Mouse (Mus musculus) bone marrow, adult 2 months (tissue): Measurements from ENCODE around the gene Mboat7.

Source experiments
- CTCF ChIP-seq: fragments of 200-500 bp; IDR thresholded peaks from 2 replicates; pipeline ENCODE4 v1.5.1; 2011; ENCODE audit warnings: low read length, control low read depth; ENCODE audit not compliant: control insufficient read depth, insufficient read depth
- POLR2A ChIP-seq: fragments of 200-500 bp; IDR thresholded peaks from 2 replicates; pipeline ENCODE4 v1.6.1; 2011; ENCODE audit warnings: low read depth, mild to moderate bottlenecking, control low read depth, low read length, borderline replicate concordance; ENCODE audit not compliant: control insufficient read depth

DNA sequence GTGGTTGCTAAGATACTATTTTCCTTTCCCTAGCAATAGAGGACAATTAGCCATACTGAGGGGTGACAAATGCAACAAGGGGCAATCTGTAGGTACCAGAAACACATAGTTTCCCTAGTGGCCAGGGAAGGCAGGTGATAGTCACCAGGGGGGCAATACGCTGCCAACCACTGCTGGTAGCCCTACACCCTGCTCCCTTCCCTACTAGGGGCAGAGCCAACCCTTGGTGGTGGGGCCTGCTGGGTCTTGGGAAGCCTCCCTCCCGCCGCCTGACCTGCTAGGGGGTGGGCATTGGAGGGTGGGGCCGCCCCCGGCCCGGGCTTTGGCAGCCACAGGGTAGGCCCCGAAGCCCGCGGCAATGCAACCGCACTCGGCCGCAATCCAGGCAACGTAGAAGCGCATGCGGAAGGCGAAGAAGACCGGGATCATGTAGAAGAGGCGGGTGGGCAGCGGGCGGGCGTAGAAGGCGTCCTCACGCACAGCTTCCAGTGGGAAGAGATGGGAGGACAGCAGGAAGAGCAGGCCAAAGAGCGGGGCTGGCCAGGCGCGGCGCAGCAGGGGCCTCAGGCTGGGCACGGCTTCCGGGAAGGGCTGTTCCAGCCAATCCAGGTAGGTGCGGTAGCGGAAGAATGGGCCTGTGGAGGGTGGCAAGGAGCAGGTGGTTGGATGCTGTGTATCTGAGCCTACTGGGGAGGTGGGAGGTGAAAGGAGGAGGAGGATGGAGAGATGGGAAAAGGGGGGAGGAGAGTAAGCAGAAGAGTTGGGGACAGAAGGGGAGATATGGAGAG lies 7.7 kb downstream of the Mboat7 start:
- TF ChIP-seq CTCF (no peak), POLR2A (no peak)
